In the genomic region with DNA sequence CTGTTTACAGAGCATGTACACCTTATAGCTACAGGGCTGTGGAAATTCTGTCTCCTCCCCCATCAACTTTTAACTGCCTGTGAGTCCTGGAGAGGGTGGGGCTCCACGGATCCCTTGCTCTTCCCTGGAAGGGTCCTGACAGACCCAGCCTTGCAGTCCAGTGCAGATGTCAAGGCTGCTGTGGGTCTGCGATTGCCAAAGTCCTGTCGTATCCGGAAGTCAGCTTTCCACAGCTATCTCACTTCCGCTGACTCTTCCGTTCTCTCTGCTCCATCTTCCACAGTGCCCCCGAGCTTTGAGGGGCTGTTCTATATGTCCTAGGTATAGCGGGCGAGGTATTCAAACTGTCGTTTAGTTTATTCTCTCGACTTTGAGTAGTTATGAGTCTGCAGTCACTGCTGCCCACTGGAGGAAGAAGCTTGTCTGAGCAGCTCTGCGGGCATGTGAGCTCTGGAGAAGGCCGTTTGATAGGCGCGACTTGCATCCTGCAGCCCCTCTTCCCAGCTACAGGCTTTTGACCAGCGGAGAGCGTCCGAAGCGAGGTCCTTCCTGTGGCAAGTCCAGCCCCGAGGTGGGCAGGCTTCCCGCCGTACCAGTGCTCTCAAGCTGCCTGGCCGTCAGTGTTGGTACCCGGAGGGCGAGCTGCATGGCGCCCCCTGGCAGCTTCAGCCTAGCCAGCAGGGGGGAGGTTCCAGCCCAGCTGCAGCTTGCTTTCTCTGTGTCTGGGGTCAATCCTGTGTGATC, we compare ENCODE assay signal across 8 mouse cellular contexts. TPM values are rescaled to one million over a fixed set of nuclear protein-coding genes. Genes with fewer than 3 reads are reported as not detected.
A peak's percentile ranks its signal among the peaks of the same experiment; 100 is the strongest.
DNase-seq lines count a peak whose midpoint lies in the region; ATAC-seq and TF ChIP-seq lines count a peak whose summit lies in the region.

No protein-coding gene starts in this region.

- peak; percentile 47 for DNase-seq in left cerebral cortex, postnatal 4 days
- no peak for DNase-seq in left cerebral cortex, adult 11 months (ENCODE audit: low spot score)
- peak; percentile 68 for DNase-seq in embryonic facial prominence, embryonic 10.5 days (ENCODE audit: low spot score)
- DNase-seq in heart, postnatal 0 days (ENCODE audit: low spot score), result peak; percentile 63
- peak; percentile 60 to 74 for DNase-seq in kidney, postnatal 25 days
- DNase-seq in right cerebral cortex, postnatal 4 days, result peak; percentile 49
- no peak for DNase-seq in frontal cortex, adult 2 months (ENCODE audit: extremely low spot score in 1 of 2, low spot score in 1 of 2)

- peak; percentile 73 for ATAC-seq in heart, postnatal 0 days (ENCODE audit: insufficient read depth, low read depth)
- peak; percentile 90 for ATAC-seq in megakaryocyte, adult 5-6 weeks (ENCODE audit: poor library complexity, severe bottlenecking)

- H3K27me3 ChIP-seq in embryonic facial prominence, embryonic 10.5 days (replicated peaks; ENCODE audit: low read depth, poor library complexity, severe bottlenecking), result no peaks in the 10 kb centered on the region
- no peaks in the 10 kb centered on the region for H3K27me3 ChIP-seq in heart, postnatal 0 days (ENCODE audit: control insufficient read depth, insufficient read depth, low read length)

- 39% methylated on average over 26 of the region's 26 CpGs for WGBS in embryonic facial prominence, embryonic 10.5 days
- WGBS in heart, postnatal 0 days, result 16% methylated on average over 26 of the region's 26 CpGs

- intact Hi-C loops in left cerebral cortex, postnatal 4 days (cut with DNase I), result loop anchor here (10.0 kb wide), 2 partner anchors 801 to 1131 kb away; no protein-coding TSS in a partner anchor

- TF ChIP-seq CTCF in heart, postnatal 0 days (IDR thresholded peaks at IDR 0.05; ENCODE audit: low read depth), result peak; percentile 51

- peak overlapping the region; percentile 66 for H3K4me2 ChIP-seq in heart, postnatal 0 days (ENCODE audit: low read depth, low read length)

- H3K9ac ChIP-seq in heart, postnatal 0 days (replicated peaks; ENCODE audit: low read depth, low read length), result 0 out of 2 replicates have a peak overlapping the region, but pooled peaks have one; percentile 12

- H3K9me3 ChIP-seq in embryonic facial prominence, embryonic 10.5 days, result no peaks in the 10 kb centered on the region
- no peaks in the 10 kb centered on the region for H3K9me3 ChIP-seq in heart, postnatal 0 days (replicated peaks; ENCODE audit: control insufficient read depth, low read length)

- peak overlapping the region; percentile 43 for H3K4me3 ChIP-seq in embryonic facial prominence, embryonic 10.5 days
- H3K4me3 ChIP-seq in heart, postnatal 0 days (ENCODE audit: low read depth, low read length), result peak overlapping the region; percentile 47

- peaks cover 39% of the 10 kb centered on the region for H3K4me1 ChIP-seq in embryonic facial prominence, embryonic 10.5 days
- H3K4me1 ChIP-seq in heart, postnatal 0 days (ENCODE audit: control insufficient read depth, insufficient read depth), result no peaks in the 10 kb centered on the region

- no peak for TF ChIP-seq EP300 in heart, postnatal 0 days (IDR thresholded peaks at IDR 0.05; ENCODE audit: low read depth)

- peaks cover 3% of the 10 kb centered on the region; the same call in 1 of the 2 replicates for H3K36me3 ChIP-seq in embryonic facial prominence, embryonic 10.5 days (replicated peaks)
- peaks cover 7% of the 10 kb centered on the region; the same call in 1 of the 2 replicates for H3K36me3 ChIP-seq in heart, postnatal 0 days (replicated peaks; ENCODE audit: control insufficient read depth, insufficient read depth, low read length)

- peak overlapping the region; percentile 67 for H3K27ac ChIP-seq in embryonic facial prominence, embryonic 10.5 days (replicated peaks)
- peak overlapping the region; percentile 46 for H3K27ac ChIP-seq in heart, postnatal 0 days (ENCODE audit: low read depth)

RNA-seq across cellular contexts. Expression of gene Pigk, which starts 49.4 kb away (rescaled TPM):
- 10 to 100 TPM; 34.1 to 43.3 TPM for total RNA-seq in left cerebral cortex, postnatal 4 days (2021)
- 32.4 and 34.1 TPM in 2 replicates for polyA plus RNA-seq in embryonic facial prominence, embryonic 10.5 days (2016; fragmentation: Nextera tagmentation; extraction: Ambion mirVana)
- total RNA-seq in heart, postnatal 0 days (2014; rRNA removed; ENCODE audit: low replicate concordance), result 17.8 and 22.8 TPM in 2 replicates
- 28.4 and 29.0 TPM in 2 replicates for polyA plus RNA-seq in heart, postnatal 0 days (2015; fragmentation: Nextera tagmentation; extraction: Ambion mirVana)
- total RNA-seq in megakaryocyte, adult 5-6 weeks (2015), result 41.4 and 56.0 TPM in 2 replicates
- 37.8 and 49.9 TPM in 2 replicates for total RNA-seq in megakaryocyte, adult 5-6 weeks (2017)
- polyA plus RNA-seq in frontal cortex, adult 2 months (2012; rRNA removed), result 24.5 and 27.3 TPM in 2 replicates

Comparison
In these comparisons a context has a peak if more than half of its experiments do, and no peak if none do; other contexts are left out.
1. DNase-seq: peak in left cerebral cortex, postnatal 4 days (single experiment), embryonic facial prominence, embryonic 10.5 days (single experiment), heart, postnatal 0 days (single experiment), kidney, postnatal 25 days (2 of 2) and right cerebral cortex, postnatal 4 days (single experiment); none in left cerebral cortex, adult 11 months (single experiment) and frontal cortex, adult 2 months (0 of 2).